Mouse (Mus musculus) midbrain, embryonic 12.5 days (tissue): Measurements from ENCODE around the gene Gp9. TPM values are rescaled to one million over a fixed set of nuclear protein-coding genes. Genes with fewer than 3 reads are reported as not detected.

ENCODE experiments used
- polyA plus RNA-seq: library from polyadenylated mRNA; unstranded; fragments of >200 nt; fragmentation: Nextera tagmentation; extraction: Ambion mirVana; gene quantifications from 2 replicates; pipeline ENCODE4 v1.2.1, GENCODE M21; 2016

The Gp9 gene
- polyA plus RNA-seq, 1 experiment from 2014 or later: 1.7 TPM

Other genes with a start within 250 kb of the Gp9 start
- 2.0 and 2.6 TPM in 2 replicates for gene Arhgap25, start 244.8 kb upstream of the Gp9 start, polyA plus RNA-seq
- 3.0 and 3.4 TPM in 2 replicates for gene Prokr1, start 187.3 kb upstream of the Gp9 start, polyA plus RNA-seq
- 10.1 and 10.2 TPM in 2 replicates for gene Aplf, start 105.9 kb upstream of the Gp9 start, polyA plus RNA-seq
- gene Efcc1, start 47.2 kb upstream of the Gp9 start, polyA plus RNA-seq: 4.4 and 4.7 TPM in 2 replicates
- gene Rab43, start 34.1 kb downstream of the Gp9 start, polyA plus RNA-seq: 10.6 and 11.0 TPM in 2 replicates
- 2.3 and 2.8 TPM in 2 replicates for gene Gm45140, start 57.7 kb downstream of the Gp9 start, polyA plus RNA-seq
- gene Isy1, start 60.7 kb downstream of the Gp9 start, polyA plus RNA-seq: 52.5 and 54.2 TPM in 2 replicates
- gene Cnbp, start 73.0 kb downstream of the Gp9 start, polyA plus RNA-seq: 905 and 949 TPM in 2 replicates
- gene Copg1, start 109.7 kb downstream of the Gp9 start, polyA plus RNA-seq: 155 TPM in 2 replicates
- 37.2 and 42.1 TPM in 2 replicates for gene Hmces, start 135.9 kb downstream of the Gp9 start, polyA plus RNA-seq
- gene H1fx, start 203.6 kb downstream of the Gp9 start, polyA plus RNA-seq: 81.7 and 87.7 TPM in 2 replicates